Mouse (Mus musculus) heart, postnatal 10 days (tissue): ENCODE data around the gene Otog. TPM values are rescaled to one million over a fixed set of nuclear protein-coding genes. Genes with fewer than 3 reads are reported as not detected.

Experiments used
- DNase-seq, 2 experiments: peaks; one replicate each; pipeline ENCODE4 v3.0.0; 2021
- intact Hi-C: fragments of 180-260 bp; cut with DNase I; formaldehyde crosslinking; loops from one replicate; pipeline ENCODE4 v1.15.1; 2025
- total RNA-seq, 2 experiments: library from RNA; stranded (reverse); gene quantifications; 2 replicates each; pipeline ENCODE4 v1.2.3; 2021

Gene Otog
- total RNA-seq, 2 experiments from 2014 or later, result not detected

DNA sequence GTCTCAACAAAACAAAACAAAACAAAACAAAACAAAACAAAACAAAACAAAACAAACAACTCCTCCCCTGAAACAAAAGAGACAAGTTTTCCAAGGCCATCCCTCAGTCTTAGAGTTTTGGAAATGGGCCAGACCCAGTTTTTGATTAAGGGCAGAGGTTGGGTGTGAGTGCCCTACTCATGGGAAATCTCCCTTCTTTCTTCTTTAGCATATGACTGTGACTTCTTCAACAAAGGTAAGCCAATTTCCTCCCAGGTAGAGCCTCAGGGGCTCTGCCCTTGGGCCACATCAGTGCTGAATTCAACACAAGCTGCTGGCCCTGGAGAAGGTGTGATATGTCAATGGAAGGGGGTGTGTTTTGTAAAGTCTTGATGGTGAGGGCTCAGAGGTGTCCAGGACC, 40.1 kb downstream of the Otog start:
- no peak for DNase-seq
- intact Hi-C loops, result loop anchor here (2.0 kb wide), 2 partner anchors 96 to 326 kb away; partner anchors contain the start of gene Myod1

DNA sequence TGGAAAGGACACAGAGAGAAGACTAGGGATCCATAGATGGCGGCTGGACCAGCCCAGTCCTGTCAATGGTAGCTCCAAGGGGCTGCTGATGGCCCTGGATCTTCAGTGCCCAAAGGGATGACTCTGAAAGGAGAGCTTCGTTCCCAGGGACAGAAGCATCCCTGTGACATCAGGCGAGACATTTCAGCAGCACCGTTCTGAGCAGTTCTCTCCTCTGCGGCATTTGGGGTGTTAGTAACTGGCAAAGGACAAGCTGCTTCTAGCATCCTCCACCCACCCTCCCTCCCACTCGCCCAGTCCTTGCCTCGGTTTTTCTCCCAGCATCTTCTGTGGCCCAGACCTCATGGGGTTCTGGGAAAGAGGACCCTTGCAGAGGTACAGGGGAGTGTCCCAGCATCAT, 41.5 kb downstream of the Otog start:
- intact Hi-C loops, result no loop called here

DNA sequence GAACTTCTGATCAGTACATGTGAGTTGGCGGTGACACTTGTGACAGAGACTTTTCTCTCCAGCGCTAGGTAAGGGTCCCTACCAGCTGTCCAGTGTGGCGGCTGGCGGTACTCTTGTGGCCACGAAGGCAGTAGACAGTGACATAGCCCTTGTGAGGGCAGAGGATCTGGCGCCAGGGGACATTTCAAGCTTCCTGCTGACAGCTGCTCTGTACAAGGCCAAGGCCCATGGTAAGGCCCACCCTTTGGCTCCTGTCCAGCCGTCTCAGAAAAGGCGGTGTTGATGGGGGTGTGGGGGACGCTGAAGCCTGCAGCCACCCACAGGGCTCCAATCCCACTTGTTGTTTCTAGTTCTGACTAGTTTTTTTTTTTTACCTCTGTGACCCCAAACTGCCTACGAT, 42.9 kb downstream of the Otog start:
- intact Hi-C loops, result no loop called here
- peak; percentile 44 to 51 for DNase-seq

More for the DNA sequence above, 41.5 kb downstream of the Otog start:
- no peak for DNase-seq

DNA sequence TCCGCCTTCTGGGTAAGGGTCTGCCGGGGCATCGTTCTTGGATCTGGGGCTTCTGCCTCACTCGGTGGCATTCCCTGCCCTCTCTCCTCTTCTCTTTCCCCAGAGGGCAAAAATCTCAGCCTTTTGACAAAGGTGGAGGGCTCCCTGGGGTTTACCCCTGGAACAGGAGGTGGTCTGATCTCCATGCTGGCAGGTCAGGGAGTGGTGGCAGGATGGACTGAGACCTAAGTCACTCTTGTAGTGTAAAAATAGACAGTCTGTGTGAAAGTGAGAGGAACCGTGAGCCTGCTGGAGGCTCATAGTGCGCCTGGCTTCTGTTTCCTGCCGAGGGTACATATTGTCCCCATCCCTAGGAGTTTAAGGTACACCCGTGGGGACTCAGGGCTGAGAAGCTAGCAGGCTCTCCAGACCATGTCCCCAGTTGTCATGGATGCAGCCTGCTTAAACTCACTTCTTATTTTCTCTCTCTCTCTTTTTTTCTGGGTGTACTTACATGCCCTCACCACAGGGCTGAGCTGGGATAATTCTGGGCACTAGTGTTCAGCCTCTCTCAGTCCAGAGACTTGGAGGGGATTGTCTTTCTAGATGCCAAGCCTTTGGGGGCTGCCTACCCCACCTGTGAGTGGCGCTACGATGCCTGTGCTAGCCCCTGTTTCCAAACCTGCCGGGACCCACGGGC, 44.5 kb downstream of the Otog start:
- intact Hi-C loops, result no loop called here
- DNase-seq, result no peak

DNA sequence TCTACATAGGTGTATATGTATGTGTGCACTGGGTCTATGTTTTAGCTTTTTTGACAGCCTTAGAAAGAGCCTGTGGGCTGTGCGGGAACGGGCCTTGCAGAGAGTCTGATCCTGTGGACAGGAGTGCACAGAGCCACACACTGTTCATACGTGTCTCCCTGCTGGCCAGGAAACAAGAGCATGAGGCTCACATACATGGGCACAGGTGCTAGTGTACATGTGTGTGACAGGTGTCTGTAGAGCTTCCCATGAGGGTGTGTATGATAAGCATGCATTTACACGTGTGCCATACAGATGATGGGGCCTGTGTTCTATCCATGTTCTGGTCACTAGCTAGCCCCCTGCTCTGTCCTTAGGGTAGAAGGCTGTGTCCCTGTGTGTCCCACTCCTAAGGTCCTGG, 45.6 kb downstream of the Otog start:
- no peak for DNase-seq
- intact Hi-C loops, result no loop called here

DNA sequence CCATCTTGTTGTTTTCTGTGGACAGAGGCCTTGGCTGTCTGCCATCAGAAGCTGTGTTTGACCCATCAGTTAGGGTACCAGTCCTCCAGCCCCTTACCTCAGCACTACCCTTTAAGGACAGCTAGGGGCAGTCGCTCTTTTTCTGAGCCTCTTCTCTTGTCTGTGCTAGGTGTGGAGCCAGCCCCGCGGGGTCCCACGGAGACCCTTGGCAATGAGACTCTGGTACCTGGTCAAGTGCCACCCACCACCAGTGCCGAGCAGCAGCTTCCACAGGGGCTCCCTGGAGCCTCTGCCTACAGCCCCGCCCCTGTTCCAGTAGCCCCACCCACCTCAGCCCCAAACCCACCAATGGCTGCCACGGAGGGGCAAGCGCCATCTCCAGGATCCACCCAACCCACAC, 46.3 kb downstream of the Otog start:
- intact Hi-C loops, result no loop called here

DNA sequence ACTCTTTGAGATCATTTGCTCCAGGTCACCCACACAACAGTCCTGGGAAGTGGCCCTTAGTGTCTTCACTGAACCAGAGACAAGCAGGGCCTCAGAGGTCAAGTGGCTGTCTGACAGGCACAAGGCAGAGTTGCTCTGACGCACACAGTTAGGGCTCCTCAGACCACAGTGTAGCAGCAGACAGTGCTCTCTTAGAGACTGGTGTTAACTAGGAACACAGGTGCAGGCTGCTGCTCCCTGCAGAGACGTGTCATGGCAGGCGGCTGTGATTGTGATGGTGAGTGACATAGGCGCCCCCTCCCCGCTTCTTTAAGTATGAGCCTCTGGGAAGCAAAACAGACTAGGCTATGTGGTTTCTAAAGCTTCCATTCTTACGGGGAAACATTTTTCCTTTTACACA, 55.5 kb downstream of the Otog start:
- DNase-seq, result no peak

More for the DNA sequence above, 46.3 kb downstream of the Otog start:
- no peak for DNase-seq

DNA sequence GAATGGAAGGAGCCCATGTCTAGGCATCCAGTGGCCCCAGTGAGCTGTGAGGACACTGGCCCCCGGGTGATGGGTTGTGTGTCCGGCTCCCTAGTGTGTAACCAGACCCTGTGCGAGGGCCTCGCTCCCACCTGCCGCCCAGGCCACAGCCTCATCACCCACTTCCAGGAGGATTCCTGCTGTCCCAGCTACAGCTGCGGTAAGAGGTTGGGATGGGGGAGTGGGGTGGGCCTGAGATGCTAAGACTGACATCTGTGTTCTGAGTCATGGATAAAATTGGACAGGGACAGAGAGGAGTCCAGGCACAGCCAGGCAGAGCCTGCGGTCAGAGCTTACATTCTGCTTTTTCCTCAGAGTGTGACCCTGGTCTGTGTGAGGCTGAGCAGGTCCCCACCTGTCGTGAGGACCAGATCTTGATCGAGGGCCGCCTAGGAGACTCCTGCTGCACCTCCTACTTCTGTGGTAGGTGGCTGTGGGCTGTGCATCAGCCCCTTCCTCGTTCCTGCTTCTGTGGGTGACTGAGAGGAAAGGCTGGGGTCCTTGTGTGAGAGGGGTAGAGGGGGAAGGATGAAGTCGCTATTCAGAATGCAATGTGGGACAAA, 60.3 kb downstream of the Otog start:
- no peak for DNase-seq
- intact Hi-C loops, result no loop called here

More for the DNA sequence above, 55.5 kb downstream of the Otog start:
- intact Hi-C loops, result no loop called here

DNA sequence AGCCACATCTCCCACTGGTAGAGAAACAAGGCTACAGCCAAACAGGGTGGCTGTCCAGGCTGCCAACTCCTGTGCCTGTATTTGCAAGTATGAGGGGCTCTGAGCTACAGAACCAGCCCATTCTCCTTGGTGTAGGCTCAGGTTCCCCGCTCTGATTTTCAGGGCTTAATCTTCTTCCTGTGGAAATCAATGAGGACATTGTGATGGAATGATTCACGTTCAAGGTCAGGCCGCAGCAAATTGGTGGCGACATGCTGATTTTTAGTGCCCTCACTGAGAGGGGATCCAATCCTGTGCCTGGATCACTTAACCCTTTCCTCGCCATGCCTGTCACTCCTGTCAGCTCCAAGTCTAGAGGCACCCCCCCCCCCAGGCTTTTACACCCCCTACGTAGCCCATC, 72.7 kb downstream of the Otog start:
- intact Hi-C loops, result no loop called here

DNA sequence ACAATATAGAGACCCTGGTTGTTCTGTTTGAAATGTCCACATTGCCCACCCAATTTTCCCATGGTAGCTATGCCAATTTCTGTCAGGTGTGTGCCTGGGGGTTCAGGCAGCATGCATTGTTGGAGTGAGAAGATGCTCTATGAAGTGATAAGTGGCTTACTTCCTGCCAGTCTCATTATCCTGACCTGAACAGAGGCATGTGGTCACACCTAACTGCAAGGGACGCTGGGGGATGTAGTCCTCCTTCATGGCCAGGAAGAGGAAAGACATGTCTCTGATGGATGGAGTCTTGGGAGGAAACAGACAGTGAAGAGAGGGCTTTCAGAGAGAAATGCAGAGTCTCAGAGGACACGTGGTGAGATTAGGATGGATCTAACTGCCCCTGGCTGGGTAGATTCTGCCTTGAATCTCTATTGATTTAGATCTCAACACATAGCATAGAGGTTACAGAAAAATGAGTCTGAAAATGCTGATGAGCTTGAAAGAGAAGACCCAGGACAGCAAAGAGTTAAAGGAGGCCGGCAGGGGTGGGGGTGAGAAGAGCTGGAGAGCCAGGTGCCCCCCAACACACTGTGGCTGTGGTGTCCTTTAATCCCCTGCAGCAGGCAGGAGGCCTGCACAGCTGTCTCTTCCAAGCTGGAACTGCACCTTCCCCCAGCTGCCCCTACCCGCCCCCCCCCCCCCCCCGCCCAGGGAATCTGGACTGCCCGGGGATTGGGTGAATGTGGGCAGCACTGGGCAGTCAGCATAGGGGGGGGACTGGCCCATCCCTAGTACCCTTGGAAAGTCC, 73.6 kb downstream of the Otog start:
- intact Hi-C loops, result no loop called here
- DNase-seq, result no peak

More for the DNA sequence above, 72.7 kb downstream of the Otog start:
- DNase-seq, result no peak

DNA sequence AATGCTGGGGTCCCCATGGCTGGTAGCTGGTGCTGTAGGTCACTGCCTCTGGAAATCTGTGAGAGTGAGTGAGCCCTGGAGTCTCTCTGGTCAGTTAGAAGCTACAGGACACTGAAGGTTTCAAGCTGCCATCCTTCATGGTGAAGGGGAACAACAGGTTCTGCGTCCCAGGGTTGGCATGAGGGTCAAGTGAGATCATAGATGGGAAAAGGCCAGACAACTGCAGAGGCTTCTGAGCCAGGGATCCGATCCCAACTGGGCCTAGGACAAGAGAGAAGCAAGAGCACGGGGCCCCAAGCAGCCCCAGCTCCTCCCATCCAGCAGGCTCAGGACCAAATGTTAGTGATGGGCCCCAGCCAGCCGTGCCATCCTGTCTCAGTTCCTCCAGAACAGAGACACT, 74.9 kb downstream of the Otog start:
- intact Hi-C loops, result no loop called here

DNA sequence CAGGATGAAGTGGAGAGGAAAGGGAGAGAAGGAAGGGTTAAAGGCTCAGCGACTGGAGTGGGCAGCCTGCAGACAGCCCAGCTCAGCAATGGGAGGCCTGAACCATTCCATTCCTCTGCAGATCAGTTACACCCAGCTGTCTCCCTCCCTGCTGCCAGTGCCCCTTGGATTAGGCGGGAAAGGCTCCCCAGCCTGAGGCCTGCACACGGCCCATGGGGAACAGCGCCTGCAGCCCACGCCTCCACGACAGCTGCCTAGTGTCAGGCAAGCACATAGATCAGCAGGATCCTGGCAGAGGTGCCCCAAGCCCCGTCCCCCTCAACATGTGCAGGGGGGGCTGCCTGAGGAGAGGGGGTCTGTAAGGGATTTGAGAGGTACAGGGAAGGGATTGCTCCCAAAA, 76.2 kb downstream of the Otog start:
- DNase-seq, result peak in 1 of 2 experiments; percentile 6
- intact Hi-C loops, result no loop called here

More for the DNA sequence above, 74.9 kb downstream of the Otog start:
- DNase-seq, result no peak

DNA sequence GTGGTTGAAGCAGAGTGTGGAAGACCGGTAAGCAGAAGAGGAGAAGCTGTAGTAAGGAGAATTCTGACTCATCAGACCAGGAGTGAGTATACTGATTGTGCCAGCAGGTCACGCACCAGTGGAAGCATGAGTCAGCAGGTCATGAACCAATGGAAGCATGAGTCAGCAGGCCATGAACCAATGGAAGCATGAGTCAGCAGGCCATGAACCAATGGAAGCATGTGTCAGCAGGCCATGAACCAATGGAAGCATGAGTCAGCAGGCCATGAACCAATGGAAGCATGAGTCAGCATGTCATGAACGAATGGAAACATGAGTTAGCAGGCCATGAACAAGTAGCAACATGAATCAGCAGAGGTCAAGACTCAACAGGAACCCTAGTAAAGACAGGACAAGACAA, 80.5 kb downstream of the Otog start:
- no peak for DNase-seq
- intact Hi-C loops, result no loop called here

DNA sequence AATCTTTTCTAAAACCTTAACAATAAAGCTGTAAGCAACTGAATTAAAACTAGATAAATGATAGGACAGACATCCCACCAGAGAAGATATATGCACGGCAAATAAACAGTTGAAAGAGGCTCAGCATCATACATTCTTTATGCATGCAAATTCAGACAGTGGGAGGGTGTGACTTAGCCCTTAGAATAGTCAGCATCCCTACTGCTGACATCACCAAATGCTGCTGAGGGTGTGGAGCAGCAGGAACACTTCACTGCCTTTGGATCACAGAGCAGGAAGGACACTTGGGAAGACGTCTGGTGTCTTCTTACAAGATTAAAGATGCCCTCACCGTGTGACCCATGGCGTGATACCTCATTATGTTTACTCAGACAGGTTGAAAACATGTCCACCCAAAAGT, 87.1 kb downstream of the Otog start:
- intact Hi-C loops, result no loop called here
- no peak for DNase-seq

DNA sequence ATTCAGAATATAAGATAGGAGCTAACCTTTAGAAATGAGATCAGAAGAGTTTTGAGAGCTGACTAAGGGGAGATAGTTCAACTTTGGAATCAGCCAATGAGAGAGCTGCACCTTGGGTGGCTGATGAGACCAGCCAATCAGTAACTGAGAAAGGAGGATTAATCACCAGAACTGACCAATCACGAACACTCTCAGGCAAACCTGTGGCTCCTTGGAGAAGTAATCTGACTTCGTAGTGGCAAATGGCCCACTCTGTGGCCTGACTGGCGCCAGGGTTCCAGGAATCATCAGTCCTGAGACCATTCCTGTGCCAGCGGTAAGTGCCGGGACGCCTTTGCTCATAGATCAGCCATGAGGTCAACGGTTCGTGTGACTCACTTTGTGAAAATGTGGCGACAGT, 96.6 kb downstream of the Otog start:
- DNase-seq, result no peak
- intact Hi-C loops, result no loop called here

DNA sequence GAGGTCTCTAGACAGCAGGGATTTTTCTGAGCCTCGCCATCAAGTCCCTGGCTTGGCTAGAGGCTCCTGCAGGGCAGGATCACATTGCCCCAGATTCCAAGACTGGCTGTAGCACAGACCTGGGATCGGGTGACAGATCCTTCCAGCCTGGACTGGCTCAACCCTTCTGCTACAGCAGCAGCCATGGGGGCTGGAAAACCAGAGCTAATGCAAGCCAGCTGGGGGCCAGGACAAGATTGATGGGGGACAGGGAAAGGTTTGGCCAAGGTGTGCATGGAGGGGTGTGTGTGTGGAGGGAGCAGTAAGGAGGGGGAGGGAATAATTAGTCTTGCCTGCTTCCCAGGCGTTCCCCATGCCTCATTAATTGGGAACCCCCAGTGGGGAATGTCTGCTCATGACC, 99.0 kb downstream of the Otog start:
- intact Hi-C loops, result no loop called here

DNA sequence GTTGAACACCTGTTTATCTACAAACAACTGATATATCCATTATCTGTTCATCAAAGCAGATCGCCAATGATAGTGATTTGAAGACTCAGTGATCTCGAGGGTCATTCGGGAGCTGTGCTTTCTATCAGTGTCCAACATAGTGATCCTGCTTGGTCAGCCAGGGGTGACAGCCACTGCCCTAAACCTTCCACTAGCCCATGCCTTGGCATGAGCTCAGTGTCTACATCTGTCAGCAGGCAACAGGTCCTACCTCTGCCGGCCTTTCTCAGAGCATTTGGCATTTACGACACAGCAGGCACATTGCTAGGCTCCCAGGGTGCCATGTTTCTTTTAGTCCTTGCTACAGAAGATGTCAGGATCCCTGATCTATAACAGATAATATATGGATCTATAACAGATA, 99.5 kb downstream of the Otog start:
- intact Hi-C loops, result no loop called here
- no peak for DNase-seq

More for the DNA sequence above, 99.0 kb downstream of the Otog start:
- no peak for DNase-seq

DNA sequence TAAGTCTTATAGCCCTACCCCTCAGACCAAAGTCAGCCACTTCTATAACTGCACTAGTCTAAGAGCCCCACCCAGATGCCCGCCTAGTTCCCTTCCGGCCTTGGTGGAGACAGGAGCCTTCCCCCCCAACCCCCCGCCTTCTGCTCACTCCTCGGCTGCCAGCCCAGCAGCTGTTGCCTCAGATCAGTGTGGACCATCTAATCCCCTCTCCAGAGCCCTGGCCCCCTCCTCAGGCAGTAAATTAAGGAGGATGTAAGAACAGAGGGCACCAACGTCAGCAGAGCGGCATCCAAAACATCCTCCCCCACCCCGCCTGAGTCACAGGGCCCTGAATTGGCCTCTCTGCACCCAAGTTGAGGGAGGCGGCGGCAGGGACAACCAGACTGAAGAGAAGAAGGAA, 100.7 kb downstream of the Otog start:
- no peak for DNase-seq
- intact Hi-C loops, result no loop called here

DNA sequence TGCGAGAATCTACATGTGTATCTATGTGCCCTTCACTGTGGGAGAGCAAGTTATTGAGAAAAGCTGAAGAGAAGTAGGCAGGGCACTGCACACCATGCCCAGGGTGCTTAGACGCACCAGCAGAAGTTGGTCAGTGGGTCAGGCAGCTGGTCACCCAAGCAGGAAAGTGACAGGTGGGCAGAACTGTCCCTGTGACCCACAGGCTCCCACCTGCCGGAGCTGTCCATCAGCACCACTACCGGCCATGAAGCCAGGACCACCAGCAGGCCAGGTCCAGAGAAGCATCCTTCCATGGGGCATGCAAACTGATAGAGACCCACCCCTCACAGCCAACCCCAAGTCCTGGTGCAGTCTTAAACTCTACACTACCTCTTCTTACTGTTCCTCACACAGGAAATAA, 106.9 kb downstream of the Otog start:
- no peak for DNase-seq
- intact Hi-C loops, result no loop called here

DNA sequence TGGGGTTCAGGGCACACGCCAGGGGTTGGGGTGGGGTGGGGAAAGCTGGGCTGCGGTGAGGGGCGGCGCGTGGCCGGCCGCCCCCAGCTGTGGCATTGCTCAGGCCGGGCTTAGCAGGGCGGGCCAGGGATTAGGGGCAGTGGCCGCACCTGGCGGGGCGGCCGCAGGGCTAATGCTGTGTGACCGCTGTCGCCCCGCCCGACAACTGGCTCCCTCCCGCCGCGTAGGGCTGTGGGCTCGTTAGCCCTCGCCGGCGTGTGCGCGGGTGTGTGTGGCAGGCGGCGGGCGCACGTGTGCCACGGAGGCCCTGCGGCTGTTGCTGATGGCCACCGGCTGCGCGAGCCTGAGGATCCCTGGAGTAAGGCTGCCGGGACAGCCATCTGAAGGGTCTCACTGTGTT, 108.0 kb downstream of the Otog start:
- intact Hi-C loops, result no loop called here
- DNase-seq, result no peak

DNA sequence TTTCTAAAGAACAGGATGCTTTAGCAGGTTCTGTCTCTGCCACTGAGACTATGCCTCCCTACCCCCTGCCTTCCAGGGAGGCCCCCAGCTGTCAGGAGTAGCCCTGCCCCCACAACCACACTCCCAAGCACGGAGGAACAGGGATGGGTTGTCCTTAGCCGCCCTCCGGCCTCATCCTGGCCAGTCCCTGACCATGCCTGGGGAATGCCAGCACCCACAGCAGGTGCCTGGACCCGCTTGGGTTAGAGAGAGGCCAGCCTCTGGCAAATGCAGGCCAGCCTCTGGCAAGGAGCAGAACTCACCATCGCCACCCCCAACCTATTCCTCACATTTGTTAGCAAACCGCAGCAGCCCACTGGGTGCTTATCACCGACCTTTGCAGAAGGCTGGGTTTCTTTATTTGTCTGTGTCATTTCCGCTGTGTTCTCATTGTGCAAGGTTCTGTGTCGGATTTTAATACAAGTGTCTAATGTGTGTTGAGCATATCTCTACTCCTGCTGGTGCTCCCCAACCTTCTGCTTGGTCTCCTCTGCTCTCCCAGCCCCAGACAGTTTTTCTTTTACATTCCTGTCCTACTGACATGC, 109.4 kb downstream of the Otog start:
- intact Hi-C loops, result no loop called here
- no peak for DNase-seq
